Mouse (Mus musculus): ENCODE data around the gene Olfml3.

Olfml3 gene

DNA sequence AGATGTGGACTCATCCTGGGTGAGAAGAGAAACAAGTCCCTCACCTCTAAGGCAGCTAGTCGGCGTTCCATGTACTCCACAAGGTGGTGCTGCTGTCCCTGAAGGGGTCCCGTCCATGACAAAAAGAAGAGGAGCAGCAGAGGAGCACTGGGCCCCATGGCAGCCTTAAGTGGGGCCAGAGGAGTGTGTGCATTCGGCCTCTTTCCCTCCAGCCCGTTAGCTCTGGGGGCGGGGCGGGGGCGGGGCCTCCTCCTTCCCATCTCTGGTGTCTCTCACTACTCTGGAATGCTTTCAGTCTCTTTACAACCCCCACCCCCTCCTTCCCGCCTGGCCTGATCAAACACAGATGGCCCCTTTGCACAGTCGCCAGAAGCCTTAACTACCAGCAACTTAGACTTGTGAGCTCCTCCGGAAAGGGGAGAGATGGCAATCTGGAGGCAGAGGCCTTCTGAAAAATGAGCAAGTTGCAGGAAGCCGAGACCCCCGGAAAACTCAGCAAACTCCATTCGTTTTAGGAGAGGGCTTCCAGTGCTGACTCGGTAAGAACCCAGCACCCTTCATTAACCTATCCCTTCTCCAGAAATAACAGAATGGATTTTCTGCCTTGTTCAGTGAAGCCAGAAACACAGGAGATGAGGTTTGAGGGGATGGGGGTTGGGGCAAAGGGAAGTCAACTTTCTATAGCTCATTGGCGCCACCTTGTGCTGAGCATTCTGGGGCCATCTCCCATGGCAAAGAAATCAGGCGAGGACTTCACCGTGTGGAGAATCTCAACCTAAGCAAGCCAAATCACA is at the start of gene Olfml3:
Gene Olfml3, minus strand, starts transcription at position 224 of the 794 bp plus-strand sequence.
- peak; percentile 97 for DNase-seq (ENCODE audit: low spot score in 2 of 2)

DNA sequence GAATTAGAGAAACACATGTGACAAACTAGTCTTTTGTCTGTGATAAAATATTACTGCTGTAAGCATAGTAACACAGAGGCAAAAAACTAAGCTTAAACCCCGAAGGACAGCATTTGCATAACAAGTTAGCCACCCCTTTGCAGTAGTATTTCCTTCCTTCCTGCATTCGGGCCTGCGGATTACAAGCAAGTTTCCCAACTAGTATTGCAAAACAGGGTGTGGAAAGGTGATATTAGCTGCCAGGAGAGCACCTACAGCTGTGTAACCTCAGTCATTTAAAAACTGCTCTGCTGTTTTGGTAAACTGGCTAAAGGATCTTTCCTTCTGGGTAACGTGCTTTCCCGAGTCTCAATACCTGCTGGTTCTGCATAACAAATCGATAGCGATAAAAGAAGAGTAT is 49.4 kb upstream of the Olfml3 start:
- no peak for DNase-seq (ENCODE audit: low spot score in 2 of 2)

DNA sequence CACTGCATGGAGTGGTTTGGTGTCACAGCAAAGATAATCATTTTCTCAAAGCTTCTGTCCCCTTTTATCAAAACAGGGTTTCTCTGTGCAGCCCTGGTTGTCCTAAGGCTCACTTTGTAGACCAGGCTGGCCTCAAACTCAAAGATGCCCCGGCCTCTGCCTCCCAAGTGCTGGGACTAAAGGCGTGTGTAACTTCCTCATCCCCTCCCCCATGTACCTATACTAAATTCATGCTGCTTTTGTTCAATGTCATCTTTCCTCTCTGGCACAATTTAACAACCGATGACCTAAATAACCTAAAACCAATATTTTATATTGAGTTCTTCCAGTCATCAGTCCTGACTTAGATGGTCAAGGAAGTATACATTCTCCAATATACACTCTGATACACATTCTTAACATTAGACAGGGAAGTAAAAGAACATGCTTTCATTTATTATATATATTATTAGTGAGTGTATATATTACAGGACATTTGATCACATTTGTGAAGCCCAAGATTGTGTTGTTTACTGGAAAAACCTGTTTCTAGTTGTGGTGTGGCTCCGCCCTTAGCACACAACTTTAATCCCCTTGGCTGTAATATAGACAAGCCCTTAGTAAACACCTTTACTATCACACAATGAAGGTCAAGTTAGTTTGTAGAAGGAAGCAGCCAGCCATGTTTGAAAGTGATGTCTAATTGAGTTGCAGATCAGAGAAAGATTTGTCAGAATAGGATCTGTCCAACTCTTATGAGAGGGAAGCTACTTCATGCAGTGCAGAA is 45.2 kb upstream of the Olfml3 start:
- DNase-seq (ENCODE audit: low spot score in 2 of 2): no peak

DNA sequence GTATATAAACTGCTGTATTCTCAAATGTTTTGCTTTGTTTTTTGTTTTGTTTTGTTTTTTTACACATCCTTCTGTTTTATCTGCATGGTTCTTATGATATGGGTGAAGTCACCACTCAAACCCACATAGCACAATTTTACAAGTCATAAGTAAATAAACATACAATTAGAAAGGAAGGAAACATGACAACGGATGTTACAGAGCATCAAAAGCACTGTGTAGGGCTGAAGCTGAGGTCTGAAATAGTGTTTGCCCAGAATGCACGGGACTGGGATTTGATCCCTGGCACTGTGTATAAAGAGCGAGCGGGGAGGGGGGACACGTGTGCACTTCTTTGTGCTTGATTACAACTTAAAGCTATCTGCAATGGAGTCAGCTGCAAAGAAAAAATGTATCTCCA is 43.0 kb upstream of the Olfml3 start:
- DNase-seq (ENCODE audit: low spot score in 2 of 2): no peak

DNA sequence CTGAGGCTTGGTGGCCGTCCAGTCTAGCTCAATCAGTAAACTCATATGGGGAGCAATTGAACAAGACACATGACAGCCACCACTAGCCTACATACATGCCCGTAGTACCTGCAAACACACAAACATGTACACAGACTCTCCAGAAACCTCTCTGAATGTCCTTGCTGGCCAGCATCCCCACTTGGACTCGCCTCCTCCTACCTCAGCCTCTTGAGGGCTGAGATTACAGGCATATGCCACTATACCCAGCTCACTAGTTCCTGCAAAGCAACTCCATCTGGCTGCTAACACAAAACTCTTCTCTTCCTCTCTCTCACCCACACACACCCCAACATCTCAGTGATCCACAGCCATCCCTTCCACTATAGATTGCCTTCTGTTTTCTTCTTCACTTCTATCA is 42.5 kb upstream of the Olfml3 start:
- DNase-seq (ENCODE audit: low spot score in 2 of 2): peak; percentile 44 to 46

DNA sequence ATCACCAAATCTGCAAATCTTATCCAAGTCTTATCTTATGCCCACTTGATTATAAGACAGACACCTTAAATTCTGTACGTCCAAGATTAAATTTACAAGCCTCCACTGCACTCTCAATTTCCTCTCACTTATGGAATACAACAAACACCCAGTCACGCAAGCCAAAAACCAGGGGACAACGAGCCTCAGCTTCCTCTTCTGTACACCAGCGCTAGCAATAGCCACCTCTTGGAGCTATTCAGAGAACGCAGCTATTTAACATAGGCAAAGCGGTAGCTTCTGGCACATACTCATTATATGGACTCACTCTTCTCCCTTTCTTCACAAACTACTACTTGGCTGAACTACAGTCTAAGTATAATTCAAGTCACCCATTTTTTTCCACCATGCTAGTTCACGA is 41.4 kb upstream of the Olfml3 start:
- DNase-seq (ENCODE audit: low spot score in 2 of 2): no peak

DNA sequence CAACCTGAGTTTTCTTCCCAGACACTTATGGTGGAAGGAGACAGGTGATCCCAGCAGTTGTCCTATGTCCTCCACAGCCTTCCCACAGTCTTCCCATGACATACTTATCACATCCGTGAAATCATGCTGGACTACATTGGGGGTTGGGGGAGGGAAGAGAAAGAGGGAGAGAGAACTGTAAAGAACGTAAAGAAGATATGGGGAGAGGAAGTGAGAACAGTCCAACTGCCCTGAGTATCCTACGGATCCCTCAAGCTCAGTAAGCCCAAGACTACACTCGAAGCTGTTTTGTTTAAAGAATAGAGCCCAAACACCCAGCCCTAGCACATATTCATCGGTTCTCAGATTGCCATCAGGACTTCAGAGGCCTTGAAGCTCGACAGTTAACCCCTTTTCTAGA is 40.9 kb upstream of the Olfml3 start:
- DNase-seq (ENCODE audit: low spot score in 2 of 2): no peak

DNA sequence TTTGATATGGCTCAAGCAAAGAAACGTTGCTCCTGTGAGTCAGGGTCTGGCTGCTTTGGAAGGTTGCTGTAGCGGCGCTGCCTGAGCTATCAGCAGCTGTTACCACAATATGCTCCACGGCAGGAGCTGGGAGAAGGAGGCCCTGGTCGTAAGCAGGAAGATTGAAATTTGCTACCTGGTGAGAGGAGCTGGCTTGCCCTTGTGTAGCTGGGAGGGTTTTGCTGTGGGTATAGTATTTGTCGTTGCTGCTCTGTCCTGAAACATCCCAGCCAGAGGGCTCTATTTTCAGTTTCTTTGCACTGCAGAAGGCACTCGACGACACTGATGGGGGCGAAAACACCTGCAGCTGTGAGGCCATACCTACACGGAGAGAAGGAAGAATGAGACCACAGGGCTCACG is 40.1 kb upstream of the Olfml3 start:
- DNase-seq (ENCODE audit: low spot score in 2 of 2): peak in 1 of 2 experiments; percentile 18

DNA sequence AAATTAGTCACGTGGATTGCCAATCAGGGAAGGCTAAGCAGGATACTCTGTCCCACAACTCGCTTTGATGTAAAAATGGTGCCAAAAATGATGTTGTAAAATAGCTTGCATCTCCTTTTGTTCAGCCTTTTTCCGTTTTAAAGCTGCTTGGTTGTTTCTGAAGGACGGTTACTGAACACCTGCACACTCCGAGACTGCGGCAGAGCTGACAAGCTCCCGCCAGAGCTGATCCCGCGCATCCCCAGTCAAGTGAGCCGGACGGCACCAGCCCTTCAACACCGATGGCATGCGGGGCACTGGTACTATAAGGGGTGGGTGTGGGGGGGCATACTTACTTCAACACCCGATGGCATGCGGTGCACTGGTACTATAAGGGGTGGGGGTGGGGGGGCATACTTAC is 36.2 kb upstream of the Olfml3 start:
- no peak for DNase-seq (ENCODE audit: low spot score in 2 of 2)

DNA sequence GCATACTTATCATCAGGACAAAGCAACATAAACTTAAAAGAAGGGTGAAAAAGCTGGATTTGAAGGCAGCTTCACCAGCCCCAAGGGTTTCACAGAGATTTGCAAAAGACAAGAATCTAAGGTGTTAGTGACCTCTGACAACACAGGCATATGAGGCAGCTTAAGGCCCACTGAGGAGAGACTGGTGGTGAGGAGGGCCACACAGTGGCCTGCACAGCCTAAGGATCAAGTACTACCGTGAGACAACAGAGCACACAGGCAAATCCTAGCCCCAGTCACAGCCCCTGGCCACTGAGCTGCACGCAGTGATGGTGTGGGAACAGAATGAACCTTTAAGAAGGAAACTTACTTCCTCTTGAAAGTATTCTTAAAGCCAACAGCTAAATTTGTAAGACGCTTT is 35.7 kb upstream of the Olfml3 start:
- no peak for DNase-seq (ENCODE audit: low spot score in 2 of 2)

DNA sequence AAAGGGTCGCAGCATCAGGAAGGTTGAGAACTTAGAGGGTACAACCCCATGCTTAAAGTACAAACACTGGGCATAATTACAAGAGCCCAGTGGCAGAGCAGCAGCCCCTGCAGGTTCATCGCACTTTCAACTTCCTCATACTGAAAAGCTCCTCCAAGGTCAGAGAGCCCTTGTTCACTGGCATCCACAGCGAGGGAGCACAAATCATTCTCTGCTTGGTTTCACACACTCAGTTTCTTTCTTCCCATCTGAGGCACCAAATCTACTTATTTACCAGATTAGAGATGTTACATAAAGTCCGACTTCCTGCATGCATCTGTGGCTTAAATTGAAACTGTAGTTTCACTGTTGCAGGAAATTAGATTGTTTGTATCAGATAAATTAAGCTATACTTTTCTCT is 35.0 kb upstream of the Olfml3 start:
- DNase-seq (ENCODE audit: low spot score in 2 of 2): no peak

DNA sequence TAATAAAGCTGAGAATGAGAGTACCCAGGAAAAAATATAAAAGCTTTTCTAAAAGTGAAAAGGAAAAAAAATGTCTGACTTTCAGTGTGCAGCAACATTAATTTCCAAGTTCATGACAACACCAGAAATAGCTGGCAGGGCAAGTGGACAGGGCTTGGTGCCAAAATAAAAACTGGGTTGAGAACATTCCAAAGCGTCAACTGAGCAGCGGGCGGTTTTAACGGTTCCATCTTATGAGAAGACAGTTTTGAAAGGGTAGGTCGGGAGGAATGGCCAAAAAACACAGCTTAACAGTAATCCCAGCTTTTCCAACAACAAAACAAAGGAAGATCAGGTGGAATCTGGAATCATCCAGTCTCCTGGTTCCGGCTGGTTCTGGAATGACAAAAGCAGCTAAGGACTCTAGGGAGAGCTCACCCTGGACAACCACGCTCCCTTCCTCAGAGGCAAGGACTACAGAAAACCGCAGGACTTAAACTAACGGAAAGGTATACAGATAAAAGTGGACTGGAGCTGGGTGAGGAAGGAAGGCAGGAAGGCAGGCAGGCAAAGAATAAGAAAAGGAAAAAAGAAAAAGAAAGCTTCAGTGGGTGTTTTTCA is 33.8 kb upstream of the Olfml3 start:
- peak in 1 of 2 experiments; percentile 14 for DNase-seq (ENCODE audit: low spot score in 2 of 2)

DNA sequence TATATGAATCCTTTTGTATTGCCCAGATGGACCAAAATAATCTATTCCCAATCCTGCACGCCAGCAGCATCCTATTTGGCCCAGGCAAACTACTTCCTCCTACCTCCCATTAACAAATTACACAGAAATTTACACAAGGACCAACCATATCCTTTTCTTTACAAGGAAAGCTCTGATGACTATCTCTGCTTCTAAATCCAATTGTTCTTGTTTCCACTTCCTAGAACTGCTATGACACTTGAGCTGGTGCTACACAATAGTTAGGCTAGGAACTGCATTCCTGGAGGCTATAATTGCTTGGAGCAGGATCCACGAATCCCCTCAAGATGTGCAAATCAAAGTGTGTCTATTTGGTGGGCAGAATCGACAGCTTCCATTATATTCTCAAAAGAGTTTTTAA is 29.0 kb upstream of the Olfml3 start:
- no peak for DNase-seq (ENCODE audit: low spot score in 2 of 2)

DNA sequence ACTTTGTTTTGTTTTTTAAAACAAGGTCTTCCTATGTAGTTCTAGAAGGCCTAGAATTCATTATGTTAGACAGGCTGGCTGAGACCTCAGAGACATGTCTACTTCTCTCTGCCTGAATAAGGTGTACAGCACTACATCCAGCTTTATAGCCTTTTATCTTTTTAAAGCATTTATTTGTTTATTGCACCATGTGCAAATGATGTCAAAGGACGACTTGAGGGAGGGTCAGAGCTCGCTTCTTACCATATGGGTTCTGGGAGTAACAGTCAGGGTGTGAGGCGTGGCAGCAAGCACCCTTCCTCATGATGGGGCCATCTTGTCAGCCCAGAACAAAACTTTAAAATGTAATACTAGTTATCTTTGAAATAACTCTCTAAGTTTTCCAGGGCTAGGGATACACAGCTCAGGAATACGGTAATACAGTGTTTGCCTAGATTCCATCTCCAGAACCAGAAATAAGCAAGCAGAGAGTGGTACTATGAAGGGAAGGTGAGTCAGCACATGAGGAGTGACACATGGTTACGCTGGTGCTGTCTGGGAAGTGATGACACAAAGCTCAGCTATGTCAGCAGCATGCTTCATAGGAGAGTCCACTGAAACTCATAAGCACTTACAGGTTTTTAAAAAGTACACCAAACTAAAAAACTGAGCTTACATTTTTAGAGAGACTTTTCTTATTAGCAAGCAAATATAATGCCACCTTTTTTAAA is 21.6 kb upstream of the Olfml3 start:
- no peak for DNase-seq (ENCODE audit: low spot score in 2 of 2)

DNA sequence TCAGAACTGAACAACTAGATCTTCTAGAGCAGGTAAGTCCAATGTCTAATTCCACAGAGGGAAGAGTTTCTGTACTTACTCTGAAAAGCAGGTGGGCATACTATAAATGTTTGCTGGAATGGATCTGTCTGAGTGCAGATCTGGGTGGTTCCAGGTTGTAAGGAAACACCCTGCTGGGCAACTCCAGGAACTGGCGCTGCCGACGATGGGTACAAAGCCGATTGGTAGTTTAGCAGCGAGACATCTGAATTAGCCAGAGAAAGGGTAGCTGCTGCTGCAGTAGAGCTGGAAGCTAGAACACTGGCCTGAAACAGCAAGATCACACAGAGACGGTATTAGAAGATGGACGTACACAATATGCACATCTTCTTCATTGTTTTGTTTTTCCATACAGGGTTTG is 20.7 kb upstream of the Olfml3 start:
- no peak for DNase-seq (ENCODE audit: low spot score in 2 of 2)

DNA sequence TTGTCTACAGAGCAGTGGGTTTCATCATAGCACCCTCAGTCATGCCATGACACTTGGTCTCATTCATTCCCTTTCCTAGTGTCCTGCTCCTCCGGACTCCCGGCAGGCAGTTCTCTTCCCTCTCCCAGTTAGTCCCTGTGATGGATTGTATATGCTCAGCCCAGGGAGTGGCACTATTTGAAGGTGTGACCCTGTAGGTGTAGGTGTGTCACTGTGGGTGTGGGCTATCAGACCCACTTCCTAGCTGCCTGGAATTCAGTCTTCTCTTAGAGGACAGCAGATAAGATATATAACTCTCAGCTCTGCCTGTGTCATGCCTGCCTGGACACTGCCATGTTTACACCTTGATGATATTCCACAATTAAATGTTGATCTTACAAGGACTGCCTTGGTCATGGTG is 19.1 kb upstream of the Olfml3 start:
- no peak for DNase-seq (ENCODE audit: low spot score in 2 of 2)

DNA sequence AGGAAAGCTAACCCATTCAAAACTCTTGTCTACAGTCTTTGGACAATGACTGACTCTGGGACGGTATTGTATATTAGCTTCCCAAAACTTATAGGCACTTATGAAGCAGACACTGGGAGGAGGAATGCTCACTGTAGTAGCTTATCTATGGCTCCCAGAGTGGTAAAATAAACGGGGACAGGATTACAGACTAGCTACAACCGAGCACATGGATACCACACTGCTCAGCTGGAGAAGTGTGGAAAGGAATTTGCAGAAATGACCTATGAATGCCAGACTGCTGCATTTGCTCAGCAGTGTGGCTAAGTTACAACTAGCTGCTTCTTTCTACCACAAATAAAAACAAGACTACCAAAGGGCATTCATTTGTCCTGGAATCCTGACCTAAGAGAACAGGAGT is 17.6 kb upstream of the Olfml3 start:
- DNase-seq (ENCODE audit: low spot score in 2 of 2): no peak

DNA sequence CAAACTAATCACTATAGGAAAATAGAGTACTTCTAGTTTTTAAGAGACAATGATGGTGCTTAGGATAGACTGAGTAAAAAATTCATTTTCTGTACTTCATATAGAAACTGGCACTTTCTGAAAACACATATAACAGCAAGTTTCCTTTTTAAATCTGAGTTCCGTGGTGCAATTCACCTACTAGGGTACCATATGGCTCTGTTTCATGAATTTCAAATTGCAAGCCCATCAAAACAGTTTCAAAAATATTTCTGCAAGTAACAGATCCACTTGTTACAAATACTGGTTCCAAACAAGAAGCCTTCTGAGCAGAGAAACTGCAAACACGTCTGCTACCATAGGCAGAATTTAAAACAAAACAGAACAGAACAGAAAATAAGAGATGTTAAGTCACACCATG is 13.8 kb upstream of the Olfml3 start:
- DNase-seq (ENCODE audit: low spot score in 2 of 2): no peak

DNA sequence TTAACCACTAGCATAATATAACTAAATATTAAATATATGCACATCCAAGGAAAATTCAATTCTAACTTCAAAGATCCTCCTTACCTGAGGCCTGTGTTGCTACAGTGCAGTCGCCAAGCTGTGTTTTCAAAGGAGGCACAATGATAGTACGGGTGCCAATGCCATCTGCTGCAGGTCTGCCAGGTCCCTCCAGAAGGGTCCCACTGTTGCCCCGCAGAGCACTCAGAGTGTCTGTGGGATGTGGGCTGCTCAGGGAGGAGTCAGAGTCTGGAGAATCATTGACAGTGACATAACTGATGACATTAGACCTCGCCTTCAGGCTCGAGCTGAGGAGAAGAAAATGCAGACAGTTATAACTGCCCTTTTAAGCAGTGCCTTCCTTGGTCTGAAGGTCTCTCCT is 8.9 kb upstream of the Olfml3 start:
- DNase-seq (ENCODE audit: low spot score in 2 of 2): no peak

DNA sequence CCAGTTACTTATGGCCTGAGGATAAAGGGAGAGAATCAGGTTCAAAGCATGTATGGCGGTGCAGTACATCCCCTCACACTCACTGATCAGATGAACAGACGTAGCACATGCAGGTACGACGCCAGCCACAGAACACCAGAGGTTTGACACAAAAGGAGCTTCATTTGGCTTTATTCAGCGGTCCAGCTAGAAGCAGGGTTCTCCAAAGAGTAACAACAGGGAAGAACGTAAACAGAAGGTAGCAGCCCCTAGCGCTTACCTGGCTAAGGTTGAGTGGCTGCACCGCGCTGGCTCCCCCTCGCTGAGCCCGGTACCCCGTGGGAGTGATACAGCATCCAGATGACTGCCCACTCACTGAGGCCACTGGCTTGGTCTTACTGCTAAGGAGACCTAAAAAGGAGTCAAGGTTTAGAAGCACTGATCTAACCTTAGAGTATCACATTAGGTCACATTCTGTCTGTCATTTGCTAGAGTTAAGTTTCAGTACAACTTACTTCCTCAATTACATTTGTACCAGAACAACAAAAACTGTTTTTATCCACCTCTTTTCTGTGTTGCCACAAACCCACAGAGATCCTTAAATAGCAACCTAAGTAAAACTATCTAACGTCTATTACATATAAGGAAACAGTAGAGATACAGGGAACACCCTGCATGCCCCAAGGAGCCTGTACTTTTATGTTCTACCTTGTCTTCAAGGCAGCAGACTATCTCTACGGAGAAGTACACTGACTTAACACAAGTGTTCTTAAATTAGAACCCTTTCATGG is 7.4 kb upstream of the Olfml3 start:
- no peak for DNase-seq (ENCODE audit: low spot score in 2 of 2)

DNA sequence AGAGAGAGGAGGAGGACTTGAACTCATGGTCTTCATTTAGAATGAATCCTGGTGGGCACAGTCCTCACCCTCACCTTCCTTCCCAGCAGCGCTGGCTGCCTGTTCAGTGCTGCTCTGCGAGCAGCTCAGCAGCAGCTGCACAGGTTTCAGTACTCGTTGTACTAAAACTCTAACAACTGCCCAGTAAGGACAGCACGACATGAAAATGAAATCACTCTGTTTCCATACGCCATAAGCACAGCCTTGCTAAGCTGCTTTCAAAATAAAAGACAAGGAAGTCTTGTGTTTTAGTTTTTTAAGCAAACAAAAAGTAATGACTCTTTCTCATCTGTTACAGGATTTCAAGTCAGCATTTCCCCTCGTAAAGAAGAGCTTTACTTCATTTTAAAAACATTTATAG is 5.4 kb upstream of the Olfml3 start:
- no peak for DNase-seq (ENCODE audit: low spot score in 2 of 2)

DNA sequence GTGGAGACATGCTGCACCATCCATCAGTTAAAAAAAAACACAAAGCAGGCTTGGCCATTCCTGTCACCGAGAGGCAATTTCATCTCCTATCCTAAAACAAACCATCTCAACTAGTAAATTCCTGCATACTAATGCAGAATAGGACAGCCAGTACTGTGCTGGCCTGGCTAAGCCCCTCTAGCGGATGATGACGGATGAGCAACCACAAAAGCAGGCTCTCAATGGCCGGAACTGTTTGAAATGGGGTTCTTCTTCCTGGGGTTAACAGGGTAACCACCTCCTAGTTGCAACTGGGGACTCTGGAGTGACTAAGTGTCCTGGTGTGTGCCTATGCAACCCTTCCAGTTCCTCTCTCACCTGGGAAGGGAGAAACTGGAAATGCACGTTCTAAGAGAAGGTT is 2.5 kb upstream of the Olfml3 start:
- no peak for DNase-seq (ENCODE audit: low spot score in 2 of 2)

Measured in right cerebral cortex, adult 2 months (tissue).